Mouse (Mus musculus): ENCODE data around the gene Ptov1. TPM values are rescaled to one million over a fixed set of nuclear protein-coding genes. Genes with fewer than 3 reads are reported as not detected.

Gene Ptov1
- total RNA-seq, 1 experiment from 2014 or later, result 5.2 TPM

- no peak for ATAC-seq (ENCODE audit: extremely low read depth, insufficient number of reproducible peaks, low FRiP score, poor library complexity, severe bottlenecking)
Observed at GRCm38 (mm10) chr7:44863210-44863609, 6.4 kb downstream of the Ptov1 start.

GRCm38 (mm10) chr7:44862434-44862833, 7.2 kb downstream of the Ptov1 start:
- no peak for ATAC-seq (ENCODE audit: extremely low read depth, insufficient number of reproducible peaks, low FRiP score, poor library complexity, severe bottlenecking)

- no peak for ATAC-seq (ENCODE audit: extremely low read depth, insufficient number of reproducible peaks, low FRiP score, poor library complexity, severe bottlenecking)
Observed at GRCm38 (mm10) chr7:44861429-44861816, 8.2 kb downstream of the Ptov1 start.

GRCm38 (mm10) chr7:44860576-44861428, 8.8 kb downstream of the Ptov1 start:
- ATAC-seq (ENCODE audit: extremely low read depth, insufficient number of reproducible peaks, low FRiP score, poor library complexity, severe bottlenecking), result peak; percentile 40

GRCm38 (mm10) chr7:44859896-44860295, 9.7 kb downstream of the Ptov1 start:
- no peak for ATAC-seq (ENCODE audit: extremely low read depth, insufficient number of reproducible peaks, low FRiP score, poor library complexity, severe bottlenecking)

GRCm38 (mm10) chr7:44857905-44858304, 11.7 kb downstream of the Ptov1 start:
- 0 out of 2 replicates have a peak, but pooled peaks have one; percentile 13 for ATAC-seq (ENCODE audit: extremely low read depth, insufficient number of reproducible peaks, low FRiP score, poor library complexity, severe bottlenecking)

- ATAC-seq (ENCODE audit: extremely low read depth, insufficient number of reproducible peaks, low FRiP score, poor library complexity, severe bottlenecking), result peak; percentile 57
Observed at GRCm38 (mm10) chr7:44857042-44857552, 12.5 kb downstream of the Ptov1 start, which contains the start of gene Pnkp. Gene Pnkp, plus strand, starts transcription at chr7:44857139.

- no peak for ATAC-seq (ENCODE audit: extremely low read depth, insufficient number of reproducible peaks, low FRiP score, poor library complexity, severe bottlenecking)
Observed at GRCm38 (mm10) chr7:44856265-44856916, 13.2 kb downstream of the Ptov1 start.

- no peak for ATAC-seq (ENCODE audit: extremely low read depth, insufficient number of reproducible peaks, low FRiP score, poor library complexity, severe bottlenecking)
Observed at GRCm38 (mm10) chr7:44855036-44855435, 14.6 kb downstream of the Ptov1 start.

- ATAC-seq (ENCODE audit: extremely low read depth, insufficient number of reproducible peaks, low FRiP score, poor library complexity, severe bottlenecking), result peak; percentile 22
Observed at GRCm38 (mm10) chr7:44854356-44855031, 15.1 kb downstream of the Ptov1 start.

GRCm38 (mm10) chr7:44853596-44854355, 15.8 kb downstream of the Ptov1 start:
- ATAC-seq (ENCODE audit: extremely low read depth, insufficient number of reproducible peaks, low FRiP score, poor library complexity, severe bottlenecking), result no peak

GRCm38 (mm10) chr7:44853065-44853464, 16.5 kb downstream of the Ptov1 start:
- no peak for ATAC-seq (ENCODE audit: extremely low read depth, insufficient number of reproducible peaks, low FRiP score, poor library complexity, severe bottlenecking)

GRCm38 (mm10) chr7:44852259-44853027, 17.1 kb downstream of the Ptov1 start:
- ATAC-seq (ENCODE audit: extremely low read depth, insufficient number of reproducible peaks, low FRiP score, poor library complexity, severe bottlenecking), result no peak

GRCm38 (mm10) chr7:44851625-44852234, 17.9 kb downstream of the Ptov1 start:
- no peak for ATAC-seq (ENCODE audit: extremely low read depth, insufficient number of reproducible peaks, low FRiP score, poor library complexity, severe bottlenecking)

- no peak for ATAC-seq (ENCODE audit: extremely low read depth, insufficient number of reproducible peaks, low FRiP score, poor library complexity, severe bottlenecking)
Observed at GRCm38 (mm10) chr7:44850789-44851624, 18.6 kb downstream of the Ptov1 start.

GRCm38 (mm10) chr7:44850146-44850545, 19.4 kb downstream of the Ptov1 start:
- no peak for ATAC-seq (ENCODE audit: extremely low read depth, insufficient number of reproducible peaks, low FRiP score, poor library complexity, severe bottlenecking)
